In the genomic region with DNA sequence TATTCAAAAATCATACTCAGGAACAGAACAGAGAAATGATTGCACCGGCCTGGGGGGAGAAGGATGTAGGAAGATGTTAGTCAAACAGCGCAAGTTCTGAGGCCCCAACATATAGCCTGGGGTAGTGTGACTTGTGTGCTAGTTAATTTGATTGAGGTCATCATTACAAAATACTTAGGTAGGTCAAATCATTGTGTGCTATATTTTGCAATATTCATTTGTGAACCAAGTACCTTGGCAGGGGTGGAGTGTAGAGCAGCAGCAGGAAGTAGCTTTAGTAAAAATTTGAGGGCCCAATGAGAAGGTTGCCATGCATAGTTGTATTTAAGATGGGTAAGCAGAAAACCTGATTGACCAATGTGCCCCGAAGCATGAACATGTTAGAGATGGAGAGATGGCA, we compare ENCODE assay signal across 35 mouse cellular contexts.
"Had no signal": no experiment of that assay in that cellular context is flagged by ENCODE, and none has a peak within 500 bp of the region (broad histone marks: within the 10 kb centered on the region; RNA-seq: fewer than 3 reads in every experiment).

No protein-coding gene starts in this region.

- DNase-seq: heart, postnatal 10 days; heart, postnatal 14 days; heart, postnatal 36 days; heart, postnatal 4 days; kidney, adult 11 months; kidney, adult 18-20 months; kidney, adult 2 months; kidney, adult 8-10 months; kidney, adult 9 months; kidney, postnatal 10 days; kidney, postnatal 14 days; kidney, postnatal 25 days; kidney, postnatal 36 days; kidney, postnatal 4 days; layer of hippocampus, adult 9-11 months; layer of hippocampus, postnatal 36 days had no signal

- H3K9me3 ChIP-seq: heart, embryonic 12.5 days; heart, embryonic 13.5 days; heart, embryonic 15.5 days; hindbrain, embryonic 10.5 days; hindbrain, embryonic 12.5 days; hindbrain, embryonic 13.5 days; hindbrain, embryonic 15.5 days; intestine, embryonic 15.5 days; kidney, embryonic 15.5 days had no signal

- ATAC-seq: hindbrain, embryonic 16.5 days; hindbrain, postnatal 0 days; inflammation-experienced regulatory T-cells, adult 6 months; intestine, embryonic 15.5 days; intestine, embryonic 16.5 days; intestine, postnatal 0 days had no signal

- H3K27ac ChIP-seq: heart, embryonic 13.5 days; heart, embryonic 15.5 days; hindbrain, embryonic 10.5 days; hindbrain, embryonic 12.5 days; hindbrain, embryonic 13.5 days; hindbrain, embryonic 14.5 days; hindbrain, embryonic 15.5 days; hindbrain, postnatal 0 days; intestine, embryonic 15.5 days; kidney, embryonic 15.5 days; kidney, postnatal 0 days; layer of hippocampus, adult 2 months; left cerebral cortex, adult 2 months had no signal

- H3K36me3 ChIP-seq: heart, embryonic 12.5 days; heart, embryonic 13.5 days; heart, embryonic 15.5 days; hindbrain, embryonic 10.5 days; hindbrain, embryonic 12.5 days; hindbrain, embryonic 13.5 days; hindbrain, embryonic 15.5 days; intestine, embryonic 15.5 days; kidney, embryonic 15.5 days had no signal

- H3K4me3 ChIP-seq: heart, embryonic 12.5 days; heart, embryonic 13.5 days; heart, embryonic 15.5 days; hindbrain, embryonic 10.5 days; hindbrain, embryonic 12.5 days; hindbrain, embryonic 13.5 days; hindbrain, embryonic 15.5 days; intestine, embryonic 15.5 days; kidney, embryonic 15.5 days; layer of hippocampus, adult 2 months; left cerebral cortex, adult 2 months had no signal

- H3K4me2 ChIP-seq: heart, embryonic 11.5 days; heart, embryonic 12.5 days; heart, embryonic 13.5 days; heart, embryonic 15.5 days; hindbrain, embryonic 12.5 days; hindbrain, embryonic 13.5 days; hindbrain, embryonic 14.5 days; hindbrain, embryonic 15.5 days; intestine, embryonic 15.5 days; kidney, embryonic 15.5 days had no signal

- H3K27me3 ChIP-seq: heart, embryonic 12.5 days; heart, embryonic 13.5 days; heart, embryonic 15.5 days; hindbrain, embryonic 12.5 days; hindbrain, embryonic 13.5 days; hindbrain, embryonic 15.5 days; intestine, embryonic 15.5 days; kidney, embryonic 15.5 days had no signal

- H3K9ac ChIP-seq: heart, embryonic 12.5 days; heart, embryonic 13.5 days; heart, embryonic 15.5 days; hindbrain, embryonic 12.5 days; hindbrain, embryonic 13.5 days; hindbrain, embryonic 14.5 days; hindbrain, embryonic 15.5 days; intestine, embryonic 15.5 days; kidney, embryonic 15.5 days had no signal

- H3K4me1 ChIP-seq: heart, embryonic 12.5 days; hindbrain, embryonic 10.5 days; hindbrain, embryonic 12.5 days; hindbrain, embryonic 13.5 days; hindbrain, embryonic 15.5 days; intestine, embryonic 15.5 days; kidney, embryonic 15.5 days had no signal
